Mouse (Mus musculus) neural tube, embryonic 15.5 days (tissue): ENCODE measurements around the gene Blmh. TPM values are rescaled to one million over a fixed set of nuclear protein-coding genes. Genes with fewer than 3 reads are reported as not detected.

Source experiments
- polyA plus RNA-seq: library from polyadenylated mRNA; unstranded; fragments of >200 nt; fragmentation: Nextera tagmentation; extraction: Ambion mirVana; gene quantifications from 2 replicates; pipeline ENCODE4 v1.2.1, GENCODE M21; 2015

Gene Blmh
- polyA plus RNA-seq, 1 experiment from 2014 or later, result 133 TPM

Other genes with a start within 250 kb of the Blmh start
- 5.5 and 7.7 TPM in 2 replicates for gene Trarg1, start 245.0 kb upstream of the Blmh start, polyA plus RNA-seq
- gene Gosr1, start 161.2 kb upstream of the Blmh start, polyA plus RNA-seq, result 22.8 and 23.1 TPM in 2 replicates
- gene Cpd, start 77.8 kb upstream of the Blmh start, polyA plus RNA-seq, result 5.5 and 6.0 TPM in 2 replicates
- 0.18 TPM in 1 of 2 replicates, not detected in the other for gene Tmigd1, start 22.6 kb upstream of the Blmh start, polyA plus RNA-seq
- gene Slc6a4, start 73.8 kb downstream of the Blmh start, polyA plus RNA-seq, result 1.6 and 3.0 TPM in 2 replicates
- 45.5 and 61.8 TPM in 2 replicates for gene Nsrp1, start 153.6 kb downstream of the Blmh start, polyA plus RNA-seq